Mouse (Mus musculus): Measurements from ENCODE around the gene Vmn1r15. TPM values are rescaled to one million over a fixed set of nuclear protein-coding genes. Genes with fewer than 3 reads are reported as not detected.

Vmn1r15 gene
- polyA plus RNA-seq (2015; fragmentation: Nextera tagmentation; extraction: Ambion mirVana) = not detected in 2 replicates

- no peak within 1 kb of the TSS for H3K4me2 ChIP-seq
- H3K9ac ChIP-seq = no peak within 1 kb of the TSS
- no peak within 1 kb of the TSS for H3K4me3 ChIP-seq
- H3K36me3 ChIP-seq = no peaks in the 10 kb centered on the region
- ATAC-seq (ENCODE audit: insufficient number of reproducible peaks, low FRiP score, low TSS enrichment, low read depth) = no peak
- H3K4me1 ChIP-seq = no peaks in the 10 kb centered on the region
- 64% methylated on average over 1 of the region's 1 CpGs for WGBS
- no peaks in the 10 kb centered on the region for H3K27me3 ChIP-seq
- no peak within 1 kb of the TSS for H3K27ac ChIP-seq
- no peaks in the 10 kb centered on the region for H3K9me3 ChIP-seq
Measured at GRCm38 (mm10) chr6:57257652-57258051, at the start of gene Vmn1r15. TSS of gene Vmn1r15 (plus strand) at chr6:57257952.

GRCm38 (mm10) chr6:57231386-57231785 lies 26.4 kb upstream of the Vmn1r15 start, which contains the start of gene Vmn1r14:
TSS of gene Vmn1r14 (plus strand) at chr6:57231686.
- Histone ChIP-seq H3K9me3 (no peaks in the 10 kb centered on the region), H3K4me2 (no peak within 1 kb of the TSS), H3K9ac (no peak within 1 kb of the TSS), H3K27ac (no peak within 1 kb of the TSS), H3K27me3 (no peaks in the 10 kb centered on the region), H3K36me3 (no peaks in the 10 kb centered on the region), H3K4me3 (no peak within 1 kb of the TSS), H3K4me1 (no peaks in the 10 kb centered on the region)
- ATAC-seq (ENCODE audit: insufficient number of reproducible peaks, low FRiP score, low TSS enrichment, low read depth) = no peak
- WGBS = 93% methylated on average over 3 of the region's 3 CpGs

- no peaks in the 10 kb centered on the region for H3K4me1 ChIP-seq
- no peak for ATAC-seq (ENCODE audit: insufficient number of reproducible peaks, low FRiP score, low TSS enrichment, low read depth)
- no peaks in the 10 kb centered on the region for H3K36me3 ChIP-seq
- 74% methylated on average over 2 of the region's 2 CpGs for WGBS
- no peak overlapping the region for H3K9ac ChIP-seq
- no peak overlapping the region for H3K27ac ChIP-seq
- H3K4me2 ChIP-seq = no peak overlapping the region
- no peaks in the 10 kb centered on the region for H3K27me3 ChIP-seq
- no peaks in the 10 kb centered on the region for H3K9me3 ChIP-seq
- no peak overlapping the region for H3K4me3 ChIP-seq
Measured at GRCm38 (mm10) chr6:57260990-57261389, 3.2 kb downstream of the Vmn1r15 start.

GRCm38 (mm10) chr6:57271881-57272280 lies 14.1 kb downstream of the Vmn1r15 start:
- ATAC-seq (ENCODE audit: insufficient number of reproducible peaks, low FRiP score, low TSS enrichment, low read depth) = no peak
- 51% methylated on average over 3 of the region's 3 CpGs for WGBS
- H3K27ac ChIP-seq = no peak overlapping the region

GRCm38 (mm10) chr6:57272517-57272916 lies 14.8 kb downstream of the Vmn1r15 start:
- no peak overlapping the region for H3K9ac ChIP-seq
- H3K27ac ChIP-seq = no peak overlapping the region
- no peaks in the 10 kb centered on the region for H3K27me3 ChIP-seq
- H3K4me3 ChIP-seq = no peak overlapping the region
- no peak for ATAC-seq (ENCODE audit: insufficient number of reproducible peaks, low FRiP score, low TSS enrichment, low read depth)
- H3K4me2 ChIP-seq = no peak overlapping the region
- H3K9me3 ChIP-seq = no peaks in the 10 kb centered on the region
- H3K4me1 ChIP-seq = no peaks in the 10 kb centered on the region
- H3K36me3 ChIP-seq = no peaks in the 10 kb centered on the region

More at GRCm38 (mm10) chr6:57271881-57272280, 14.1 kb downstream of the Vmn1r15 start:
- no peaks in the 10 kb centered on the region for H3K9me3 ChIP-seq
- no peak overlapping the region for H3K4me2 ChIP-seq
- H3K9ac ChIP-seq = no peak overlapping the region
- H3K4me1 ChIP-seq = no peaks in the 10 kb centered on the region
- H3K27me3 ChIP-seq = no peaks in the 10 kb centered on the region
- H3K4me3 ChIP-seq = no peak overlapping the region
- H3K36me3 ChIP-seq = no peaks in the 10 kb centered on the region

- Histone ChIP-seq H3K4me1 (no peaks in the 10 kb centered on the region), H3K27me3 (no peaks in the 10 kb centered on the region), H3K4me3 (no peak overlapping the region), H3K9me3 (no peaks in the 10 kb centered on the region), H3K36me3 (no peaks in the 10 kb centered on the region), H3K4me2 (no peak overlapping the region), H3K27ac (no peak overlapping the region), H3K9ac (no peak overlapping the region)
- no peak for ATAC-seq (ENCODE audit: insufficient number of reproducible peaks, low FRiP score, low TSS enrichment, low read depth)
Measured at GRCm38 (mm10) chr6:57278952-57279351, 21.2 kb downstream of the Vmn1r15 start.

Other genes with a start within 250 kb of the Vmn1r15 start
- not detected in 2 replicates for gene Vmn1r7, start 232.6 kb upstream of the Vmn1r15 start, polyA plus RNA-seq (2015; fragmentation: Nextera tagmentation; extraction: Ambion mirVana)
- gene Vmn1r8, start 225.7 kb upstream of the Vmn1r15 start, polyA plus RNA-seq (2015; fragmentation: Nextera tagmentation; extraction: Ambion mirVana) = not detected in 2 replicates
- gene Vmn1r9, start 191.2 kb upstream of the Vmn1r15 start, polyA plus RNA-seq (2015; fragmentation: Nextera tagmentation; extraction: Ambion mirVana) = not detected in 2 replicates
- gene Vmn1r10, start 148.5 kb upstream of the Vmn1r15 start, polyA plus RNA-seq (2015; fragmentation: Nextera tagmentation; extraction: Ambion mirVana) = not detected in 2 replicates
- gene Vmn1r11, start 124.5 kb upstream of the Vmn1r15 start, polyA plus RNA-seq (2015; fragmentation: Nextera tagmentation; extraction: Ambion mirVana) = not detected in 2 replicates
- not detected in 2 replicates for gene Vmn1r12, start 101.0 kb upstream of the Vmn1r15 start, polyA plus RNA-seq (2015; fragmentation: Nextera tagmentation; extraction: Ambion mirVana)
- not detected in 2 replicates for gene Vmn1r13, start 54.7 kb upstream of the Vmn1r15 start, polyA plus RNA-seq (2015; fragmentation: Nextera tagmentation; extraction: Ambion mirVana)
- gene Vmn1r14, start 26.3 kb upstream of the Vmn1r15 start, polyA plus RNA-seq (2015; fragmentation: Nextera tagmentation; extraction: Ambion mirVana) = not detected in 2 replicates
- not detected in 2 replicates for gene Vmn1r16, start 71.5 kb downstream of the Vmn1r15 start, polyA plus RNA-seq (2015; fragmentation: Nextera tagmentation; extraction: Ambion mirVana)
- not detected in 2 replicates for gene Vmn1r17, start 105.8 kb downstream of the Vmn1r15 start, polyA plus RNA-seq (2015; fragmentation: Nextera tagmentation; extraction: Ambion mirVana)
- not detected in 2 replicates for gene Vmn1r18, start 137.8 kb downstream of the Vmn1r15 start, polyA plus RNA-seq (2015; fragmentation: Nextera tagmentation; extraction: Ambion mirVana)
- not detected in 2 replicates for gene Vmn1r19, start 145.8 kb downstream of the Vmn1r15 start, polyA plus RNA-seq (2015; fragmentation: Nextera tagmentation; extraction: Ambion mirVana)
- gene Vmn1r20, start 171.0 kb downstream of the Vmn1r15 start, polyA plus RNA-seq (2015; fragmentation: Nextera tagmentation; extraction: Ambion mirVana) = not detected in 2 replicates